Mouse (Mus musculus) gastrocnemius, postnatal 36 days (tissue): Measurements from ENCODE around the gene St6galnac5. TPM values are rescaled to one million over a fixed set of nuclear protein-coding genes. Genes with fewer than 3 reads are reported as not detected.

Experiments used
- DNase-seq, 2 experiments: peaks; one replicate each; pipeline ENCODE4 v3.0.0; 2022
- intact Hi-C: fragments of 180-260 bp; cut with DNase I; formaldehyde crosslinking; loops from one replicate; pipeline ENCODE4 v1.15.1; 2025
- total RNA-seq, 2 experiments: library from RNA; stranded (reverse); gene quantifications; 2 replicates each; pipeline ENCODE4 v1.2.3; 2021

St6galnac5 gene
- total RNA-seq, 2 experiments from 2014 or later = 0.05 to 0.12 TPM

GRCm38 (mm10) chr3:152875723-152876290, 106.2 kb downstream of the St6galnac5 start:
- DNase-seq = no peak
- intact Hi-C loops = no loop called here

GRCm38 (mm10) chr3:152874431-152875355, 107.4 kb downstream of the St6galnac5 start:
- intact Hi-C loops = no loop called here
- no peak for DNase-seq

GRCm38 (mm10) chr3:152872596-152872995, 109.5 kb downstream of the St6galnac5 start:
- intact Hi-C loops = no loop called here
- no peak for DNase-seq

- intact Hi-C loops = no loop called here
- no peak for DNase-seq
Observed at GRCm38 (mm10) chr3:152872054-152872453, 110.0 kb downstream of the St6galnac5 start.

- DNase-seq = no peak
- intact Hi-C loops = no loop called here
Observed at GRCm38 (mm10) chr3:152867654-152868525, 114.2 kb downstream of the St6galnac5 start.

GRCm38 (mm10) chr3:152866035-152866965, 115.7 kb downstream of the St6galnac5 start:
- DNase-seq = no peak
- intact Hi-C loops = no loop called here

GRCm38 (mm10) chr3:152861978-152862377, 120.1 kb downstream of the St6galnac5 start:
- intact Hi-C loops = no loop called here

GRCm38 (mm10) chr3:152861450-152861849, 120.6 kb downstream of the St6galnac5 start:
- no peak for DNase-seq
- intact Hi-C loops = no loop called here

More at GRCm38 (mm10) chr3:152861978-152862377, 120.1 kb downstream of the St6galnac5 start:
- DNase-seq = no peak

- intact Hi-C loops = no loop called here
- DNase-seq = no peak
Observed at GRCm38 (mm10) chr3:152856095-152856494, 126.0 kb downstream of the St6galnac5 start.

GRCm38 (mm10) chr3:152855006-152855614, 126.9 kb downstream of the St6galnac5 start:
- intact Hi-C loops = no loop called here
- DNase-seq = no peak

- intact Hi-C loops = no loop called here
Observed at GRCm38 (mm10) chr3:152843925-152844324, 138.1 kb downstream of the St6galnac5 start.

GRCm38 (mm10) chr3:152842648-152843047, 139.4 kb downstream of the St6galnac5 start:
- intact Hi-C loops = no loop called here
- no peak for DNase-seq

More at GRCm38 (mm10) chr3:152843925-152844324, 138.1 kb downstream of the St6galnac5 start:
- DNase-seq = no peak

GRCm38 (mm10) chr3:152841264-152841663, 140.8 kb downstream of the St6galnac5 start:
- intact Hi-C loops = no loop called here
- DNase-seq = no peak

GRCm38 (mm10) chr3:152837938-152838337, 144.1 kb downstream of the St6galnac5 start:
- intact Hi-C loops = no loop called here
- DNase-seq = no peak

GRCm38 (mm10) chr3:152837407-152837806, 144.6 kb downstream of the St6galnac5 start:
- intact Hi-C loops = no loop called here
- DNase-seq = no peak

- intact Hi-C loops = no loop called here
- no peak for DNase-seq
Observed at GRCm38 (mm10) chr3:152832436-152832835, 149.6 kb downstream of the St6galnac5 start.

- no peak for DNase-seq
- intact Hi-C loops = no loop called here
Observed at GRCm38 (mm10) chr3:152831974-152832373, 150.1 kb downstream of the St6galnac5 start.

- intact Hi-C loops = no loop called here
Observed at GRCm38 (mm10) chr3:152831377-152831776, 150.7 kb downstream of the St6galnac5 start.

GRCm38 (mm10) chr3:152821202-152821601, 160.8 kb downstream of the St6galnac5 start:
- intact Hi-C loops = no loop called here
- DNase-seq = peak; percentile 23 to 36

More at GRCm38 (mm10) chr3:152831377-152831776, 150.7 kb downstream of the St6galnac5 start:
- no peak for DNase-seq
